Mouse (Mus musculus): ENCODE data around the gene Hnrnpl.

DNA sequence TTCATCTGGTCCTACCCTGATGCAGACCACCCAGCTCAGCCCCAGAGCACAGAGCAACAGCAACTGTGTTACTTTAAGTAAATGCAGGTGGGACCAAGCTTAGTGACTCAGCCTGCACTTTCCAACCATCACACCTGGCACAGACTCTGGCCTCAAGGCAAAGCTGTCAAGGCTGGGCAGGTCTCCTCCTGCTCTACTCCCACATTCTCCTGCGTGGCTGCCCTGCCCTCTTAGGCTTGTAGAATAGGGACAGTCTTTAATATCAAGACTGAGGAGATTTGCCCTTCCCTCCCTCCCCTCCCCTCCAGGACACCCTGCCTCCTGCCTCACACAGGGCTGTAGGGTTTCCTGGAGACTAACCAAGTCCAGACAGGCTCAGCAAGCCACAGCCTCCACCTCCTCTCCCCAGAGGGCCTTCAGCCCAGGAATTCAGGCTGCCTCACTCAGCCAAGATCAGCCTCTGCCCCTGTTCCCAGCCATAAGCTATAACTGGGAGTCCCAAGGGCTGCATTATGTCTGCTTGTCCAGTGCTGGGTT, 41.4 kb downstream of the Hnrnpl start:
- TF ChIP-seq POLR2A (IDR thresholded peaks at IDR 0.05; ENCODE audit: extremely low read depth, insufficient read depth, low read length) = no peak
- TF ChIP-seq CTCF (IDR thresholded peaks at IDR 0.05; ENCODE audit: low read depth, low read length) = no peak
